Mouse (Mus musculus) MEL (cell line): Measurements from ENCODE around the gene B3galt5. TPM values are rescaled to one million over a fixed set of nuclear protein-coding genes. Genes with fewer than 3 reads are reported as not detected.

Experiments used
- DNase-seq: peaks from one replicate; pipeline ENCODE4 v3.0.0; 2011; ENCODE audit warnings: low read depth, low spot score
- H3K27ac ChIP-seq: 2 replicates; pipeline ENCODE4 v1.5.1; 2012; ENCODE audit warnings: low read depth, mild to moderate bottlenecking, control low read depth, low read length, moderate library complexity; ENCODE audit not compliant: control insufficient read depth
- H3K27me3 ChIP-seq, 2 experiments: fragments of 150-350 bp in 1 of 2; sonication (generic) in 1 of 2; 2 replicates each; pipeline ENCODE4 v1.6.1; 2012; ENCODE audit warnings: low read length in 2 of 2, mild to moderate bottlenecking in 2 of 2, improper control_type of control experiment in 1 of 2, moderate library complexity in 1 of 2; ENCODE audit not compliant: insufficient read depth in 2 of 2, control insufficient read depth in 1 of 2
- H3K36me3 ChIP-seq, 2 experiments: 2 replicates each; pipeline ENCODE4 v1.6.1; 2012 to 2014; ENCODE audit warnings: low read length in 2 of 2, improper control_type of control experiment in 1 of 2, inconsistent platforms in 1 of 2, mild to moderate bottlenecking in 1 of 2; ENCODE audit not compliant: insufficient read depth in 2 of 2, control insufficient read depth in 1 of 2
- H3K4me1 ChIP-seq, 2 experiments: fragments of 150-350 bp in 1 of 2; sonication (generic) in 1 of 2; 2 replicates each; pipeline ENCODE4 v1.6.1; 2012; ENCODE audit warnings: low read length in 2 of 2, improper control_type of control experiment in 1 of 2, mild to moderate bottlenecking in 1 of 2; ENCODE audit not compliant: insufficient read depth in 2 of 2, control insufficient read depth in 1 of 2
- H3K4me3 ChIP-seq, 2 experiments: fragments of 150-350 bp in 1 of 2; sonication (generic) in 1 of 2; 2 replicates each; pipeline ENCODE4 v1.5.1; 2012; ENCODE audit warnings: low read depth in 2 of 2, low read length in 2 of 2, mild to moderate bottlenecking in 2 of 2, moderate library complexity in 2 of 2, control low read depth in 1 of 2, improper control_type of control experiment in 1 of 2; ENCODE audit not compliant: control insufficient read depth in 1 of 2, insufficient read depth in 1 of 2
- H3K79me2 ChIP-seq: 2 replicates; pipeline ENCODE4 v1.6.1; 2012; ENCODE audit warnings: mild to moderate bottlenecking, low read length, moderate library complexity; ENCODE audit not compliant: control insufficient read depth, poor library complexity, insufficient read depth
- H3K9ac ChIP-seq: 2 replicates; pipeline ENCODE4 v1.6.1; 2012; ENCODE audit warnings: low read depth, mild to moderate bottlenecking, control low read depth, low read length, moderate library complexity; ENCODE audit not compliant: control insufficient read depth, poor library complexity, severe bottlenecking
- H3K9me3 ChIP-seq: fragments of 150-350 bp; sonication (generic); replicated peaks from 2 replicates; pipeline ENCODE4 v1.6.1; 2012; ENCODE audit warnings: mild to moderate bottlenecking, low read length, improper control_type of control experiment, moderate library complexity; ENCODE audit not compliant: insufficient read depth
- ELF1 ChIP-seq: IDR thresholded peaks from 2 replicates; pipeline ENCODE4 v1.6.1; 2014; ENCODE audit warnings: low read depth, mild to moderate bottlenecking, inconsistent platforms, low read length, improper control_type of control experiment, moderate library complexity
- ETS1 ChIP-seq: IDR thresholded peaks from 2 replicates; pipeline ENCODE4 v1.6.1; 2012; ENCODE audit warnings: low read depth, mild to moderate bottlenecking, inconsistent platforms, low read length, improper control_type of control experiment, moderate library complexity
- GABPA ChIP-seq: IDR thresholded peaks from 2 replicates; pipeline ENCODE4 v1.6.1; 2012; ENCODE audit warnings: low read depth, mild to moderate bottlenecking, inconsistent platforms, low read length, improper control_type of control experiment, moderate library complexity
- HCFC1 ChIP-seq: IDR thresholded peaks from 2 replicates; pipeline ENCODE4 v1.6.1; 2012; ENCODE audit warnings: low read depth, mild to moderate bottlenecking, inconsistent platforms, low read length, improper control_type of control experiment, moderate library complexity
- JUND ChIP-seq: IDR thresholded peaks from 2 replicates; pipeline ENCODE4 v1.6.1; 2011; ENCODE audit warnings: low read depth, mild to moderate bottlenecking, improper control_type of control experiment, low read length
- MAFK ChIP-seq: IDR thresholded peaks from 2 replicates; pipeline ENCODE4 v1.6.1; 2011; ENCODE audit warnings: low read depth, mild to moderate bottlenecking, low read length, improper control_type of control experiment, borderline replicate concordance
- MEF2A ChIP-seq: IDR thresholded peaks from 2 replicates; pipeline ENCODE4 v1.6.1; 2014; ENCODE audit warnings: low read depth, mild to moderate bottlenecking, inconsistent platforms, low read length, improper control_type of control experiment; ENCODE audit not compliant: poor library complexity, insufficient replicate concordance, severe bottlenecking; ENCODE audit errors: extremely low read depth
- MXI1 ChIP-seq: IDR thresholded peaks from 2 replicates; pipeline ENCODE4 v1.6.1; 2011; ENCODE audit warnings: mild to moderate bottlenecking, low read depth, low read length, improper control_type of control experiment
- MYB ChIP-seq: IDR thresholded peaks from 2 replicates; pipeline ENCODE4 v1.6.1; 2011; ENCODE audit warnings: mild to moderate bottlenecking, low read depth, low read length, improper control_type of control experiment
- MYC ChIP-seq: IDR thresholded peaks from 2 replicates; pipeline ENCODE4 v1.6.1; 2011; ENCODE audit warnings: low read depth, mild to moderate bottlenecking, low read length, improper control_type of control experiment, moderate library complexity
- NELFE ChIP-seq: IDR thresholded peaks from 2 replicates; pipeline ENCODE4 v1.6.1; 2011; ENCODE audit warnings: low read depth, low read length, improper control_type of control experiment
- NRF1 ChIP-seq: IDR thresholded peaks from 2 replicates; pipeline ENCODE4 v1.6.1; 2014; ENCODE audit warnings: low read depth, mild to moderate bottlenecking, inconsistent platforms, low read length, improper control_type of control experiment, moderate library complexity; ENCODE audit not compliant: poor library complexity, insufficient read depth, severe bottlenecking
- POLR2A ChIP-seq, 2 experiments: IDR thresholded peaks; 2 replicates each; pipeline ENCODE4 v1.6.1; 2011 to 2012; ENCODE audit warnings: low read length in 2 of 2, mild to moderate bottlenecking in 2 of 2, control low read depth in 1 of 2, improper control_type of control experiment in 1 of 2, low read depth in 1 of 2, moderate library complexity in 1 of 2; ENCODE audit not compliant: control insufficient read depth in 1 of 2, insufficient read depth in 1 of 2, poor library complexity in 1 of 2
- POLR2AphosphoS2 ChIP-seq: IDR thresholded peaks from 2 replicates; pipeline ENCODE4 v1.6.1; 2011; ENCODE audit warnings: low read length, improper control_type of control experiment
- RAD21 ChIP-seq: IDR thresholded peaks from 2 replicates; pipeline ENCODE4 v1.6.1; 2011; ENCODE audit warnings: mild to moderate bottlenecking, low read depth, low read length, improper control_type of control experiment
- SIN3A ChIP-seq: IDR thresholded peaks from 2 replicates; pipeline ENCODE4 v1.6.1; 2012; ENCODE audit warnings: low read length, improper control_type of control experiment, inconsistent platforms
- SMC3 ChIP-seq: IDR thresholded peaks from 2 replicates; pipeline ENCODE4 v1.6.1; 2011; ENCODE audit warnings: low read depth, low read length, improper control_type of control experiment
- TAL1 ChIP-seq: IDR thresholded peaks from 2 replicates; pipeline ENCODE4 v1.6.1; 2012; ENCODE audit warnings: mild to moderate bottlenecking, inconsistent platforms, low read length, moderate library complexity, mixed read lengths
- TBP ChIP-seq: IDR thresholded peaks from 2 replicates; pipeline ENCODE4 v1.8.0; 2011; ENCODE audit warnings: low read depth, low read length, improper control_type of control experiment
- TCF12 ChIP-seq: IDR thresholded peaks from 2 replicates; pipeline ENCODE4 v1.6.1; 2014; ENCODE audit warnings: low read depth, mild to moderate bottlenecking, inconsistent platforms, low read length, improper control_type of control experiment, moderate library complexity
- UBTF ChIP-seq: IDR thresholded peaks from 2 replicates; pipeline ENCODE4 v1.6.1; 2012; ENCODE audit warnings: low read depth, mild to moderate bottlenecking, inconsistent platforms, low read length, improper control_type of control experiment, moderate library complexity, borderline replicate concordance; ENCODE audit not compliant: insufficient read depth
- USF1 ChIP-seq: IDR thresholded peaks from 2 replicates; pipeline ENCODE4 v1.6.1; 2014; ENCODE audit warnings: low read depth, mild to moderate bottlenecking, inconsistent platforms, low read length, improper control_type of control experiment, moderate library complexity
- ZC3H11A ChIP-seq: IDR thresholded peaks from 2 replicates; pipeline ENCODE4 v1.6.1; 2012; ENCODE audit warnings: low read depth, mild to moderate bottlenecking, inconsistent platforms, low read length, improper control_type of control experiment
- ZMIZ1 ChIP-seq: IDR thresholded peaks from 2 replicates; pipeline ENCODE4 v1.6.1; 2012; ENCODE audit warnings: low read depth, mild to moderate bottlenecking, inconsistent platforms, low read length, improper control_type of control experiment, moderate library complexity
- ZNF384 ChIP-seq: IDR thresholded peaks from 2 replicates; pipeline ENCODE4 v1.6.1; 2012; ENCODE audit warnings: low read depth, mild to moderate bottlenecking, inconsistent platforms, low read length, improper control_type of control experiment
- polyA plus RNA-seq, 2 experiments: library from polyadenylated mRNA; stranded (reverse) in 1 of 2; unstranded in 1 of 2; fragments of >175 nt in 1 of 2; fragments of >200 nt in 1 of 2; gene quantifications; 2 replicates each; pipeline versions ENCODE4 v1.2.1 to v1.2.4; 2012; ENCODE audit warnings: low replicate concordance in 2 of 2, low read depth in 1 of 2; ENCODE audit not compliant: insufficient read length in 2 of 2, insufficient read depth in 1 of 2, missing spikeins in 1 of 2
- total RNA-seq: library from RNA; depleted of rRNA; stranded (reverse); fragments of 300-350 nt; gene quantifications from 2 replicates; pipeline ENCODE4 v1.2.3, GENCODE M21; 2012

Gene B3galt5
- total and polyA plus RNA-seq, 3 experiments, result not detected

DNA sequence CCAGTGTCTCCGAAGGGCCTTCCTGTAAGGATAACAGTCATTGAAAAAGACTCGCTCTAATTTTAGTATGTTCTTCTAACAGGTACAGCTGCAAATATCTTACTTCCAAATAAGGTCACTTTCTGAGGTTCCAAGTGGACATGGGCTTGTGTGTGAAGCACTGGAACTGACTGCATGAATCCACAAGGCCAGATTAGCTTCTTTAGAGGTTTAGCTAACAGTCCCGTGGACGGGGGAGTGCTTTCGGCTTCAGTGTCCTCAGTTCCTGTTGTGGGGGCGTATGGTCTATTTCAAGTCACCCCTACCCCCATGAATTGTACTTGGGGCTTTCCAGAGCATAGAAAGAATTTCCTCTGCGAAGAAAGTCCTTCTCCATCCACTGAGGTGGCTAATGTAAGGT lies 24.7 kb upstream of the B3galt5 start:
- no peaks in the 10 kb centered on the region for H3K4me1 ChIP-seq
- H3K27ac ChIP-seq, result no peak overlapping the region
- TF ChIP-seq JUND, result no peak
- TF ChIP-seq MYB, result no peak
- TF ChIP-seq NELFE, result no peak
- TF ChIP-seq ELF1, result no peak
- TF ChIP-seq NRF1, result no peak
- TF ChIP-seq ZC3H11A, result no peak
- no peak for TF ChIP-seq HCFC1
- no peak for TF ChIP-seq RAD21
- no peak for TF ChIP-seq TAL1
- no peak for TF ChIP-seq TCF12
- no peak for TF ChIP-seq UBTF
- no peak for TF ChIP-seq SIN3A
- no peak for TF ChIP-seq ETS1
- TF ChIP-seq USF1, result no peak
- no peaks in the 10 kb centered on the region for H3K36me3 ChIP-seq
- H3K79me2 ChIP-seq, result no peaks in the 10 kb centered on the region
- H3K9ac ChIP-seq, result no peak overlapping the region
- no peaks in the 10 kb centered on the region for H3K27me3 ChIP-seq
- H3K4me3 ChIP-seq, result no peak overlapping the region
- DNase-seq, result no peak
- H3K9me3 ChIP-seq, result no peaks in the 10 kb centered on the region

DNA sequence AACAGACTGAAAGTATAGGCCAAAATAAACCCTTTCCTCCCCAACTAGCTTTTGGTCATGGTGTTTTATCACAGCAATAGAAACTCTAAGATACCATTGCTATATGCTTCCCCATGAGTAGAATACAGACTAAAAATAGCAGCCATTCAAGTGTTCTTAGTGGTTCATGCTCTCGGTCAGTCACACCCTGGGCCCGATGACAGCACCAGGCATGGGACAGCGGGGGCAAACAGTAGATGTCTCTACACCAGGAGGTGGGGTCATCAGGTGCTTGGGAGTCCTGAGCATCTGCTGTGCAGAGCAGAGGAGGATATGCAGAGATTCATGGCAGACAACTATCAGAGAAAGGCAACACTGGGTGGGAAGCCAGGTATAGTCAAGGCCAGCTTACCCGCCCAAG lies 22.6 kb upstream of the B3galt5 start:
- Histone ChIP-seq H3K27ac (no peak overlapping the region), H3K9ac (no peak overlapping the region), H3K79me2 (no peaks in the 10 kb centered on the region), H3K4me3 (no peak overlapping the region), H3K9me3 (no peaks in the 10 kb centered on the region), H3K4me1 (no peaks in the 10 kb centered on the region), H3K36me3 (no peaks in the 10 kb centered on the region), H3K27me3 (no peaks in the 10 kb centered on the region)
- TF ChIP-seq TAL1 (no peak), SMC3 (no peak), SIN3A (no peak), MYB (no peak), TBP (no peak), POLR2A (IDR thresholded peaks at IDR 0.05; ENCODE audit: control insufficient read depth in 1 of 2, insufficient read depth in 1 of 2, low read depth in 1 of 2, low read length in 2 of 2, poor library complexity in 1 of 2) (no peak), ZNF384 (no peak), JUND (no peak), GABPA (no peak), MYC (no peak), MAFK (no peak), MEF2A (no peak), RAD21 (no peak), ZMIZ1 (no peak), MXI1 (no peak), POLR2AphosphoS2 (no peak)
- DNase-seq, result no peak
